Mouse (Mus musculus) myocyte (in vitro differentiated cells): ENCODE results near the gene Cd1d1.

Experiments used
- POLR2A ChIP-seq: IDR thresholded peaks from one replicate; pipeline ENCODE4 v1.6.1; 2011; ENCODE audit warnings: low read depth, mild to moderate bottlenecking, control low read depth, moderate library complexity; ENCODE audit not compliant: insufficient read length
- REST ChIP-seq: IDR thresholded peaks from one replicate; pipeline ENCODE4 v1.6.1; 2011; ENCODE audit warnings: mild to moderate bottlenecking, control low read depth, moderate library complexity; ENCODE audit not compliant: insufficient read depth, insufficient read length

GRCm38 (mm10) chr3:86953819-86954218, 45.4 kb downstream of the Cd1d1 start:
- TF ChIP-seq POLR2A: no peak
- TF ChIP-seq REST: no peak
